Mouse (Mus musculus) neural tube, embryonic 10.5 days (tissue): ENCODE data around the gene Map1lc3a.

Experiments
- DNase-seq: peaks from one replicate; pipeline ENCODE4 v3.0.0-alpha.2; 2017; ENCODE audit warnings: low spot score; ENCODE audit errors: extremely low spot score

Gene Map1lc3a

GRCm38 (mm10) chr2:155276195-155276594 is at the start of gene Map1lc3a:
Gene Map1lc3a, plus strand, starts transcription at chr2:155276297.
- peak; percentile 95 for DNase-seq

GRCm38 (mm10) chr2:155235746-155236361 is 40.2 kb upstream of the Map1lc3a start:
- DNase-seq: peak; percentile 34

DNA sequence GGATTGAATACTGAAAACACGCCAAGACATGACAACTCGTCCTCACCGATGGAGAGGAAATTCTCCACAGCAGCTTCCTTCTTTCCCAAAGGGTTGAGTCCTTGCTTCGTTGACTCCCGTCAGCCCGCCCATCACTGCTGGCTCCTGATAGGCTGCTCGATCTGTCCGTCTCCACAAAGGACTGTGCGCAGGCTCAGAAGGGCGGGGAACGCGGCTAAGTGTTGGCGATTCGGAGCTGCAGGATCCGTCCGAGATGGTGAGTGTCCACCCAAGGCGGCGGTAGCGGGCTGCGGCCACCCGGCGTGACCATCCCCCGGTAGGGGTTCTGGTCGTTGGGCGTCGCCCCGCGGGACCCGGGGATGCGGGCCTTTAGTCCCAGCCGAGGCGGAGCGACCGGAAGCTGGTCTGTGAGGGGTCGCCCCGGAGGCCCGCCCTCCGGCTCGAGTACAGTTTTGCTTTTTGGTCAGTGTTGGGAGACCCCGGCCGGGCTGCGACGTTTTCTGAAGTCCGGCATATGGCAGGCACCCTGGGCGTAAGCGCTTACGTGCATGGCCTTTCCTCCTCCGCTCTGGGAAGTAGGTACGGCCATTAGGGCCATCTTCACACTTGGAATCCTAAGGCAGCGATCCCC is 39.6 kb upstream of the Map1lc3a start, which contains the start of gene Dynlrb1:
TSS of gene Dynlrb1 (plus strand) at position 172 of the 631 bp plus-strand sequence.
- peak; percentile 98 for DNase-seq

DNA sequence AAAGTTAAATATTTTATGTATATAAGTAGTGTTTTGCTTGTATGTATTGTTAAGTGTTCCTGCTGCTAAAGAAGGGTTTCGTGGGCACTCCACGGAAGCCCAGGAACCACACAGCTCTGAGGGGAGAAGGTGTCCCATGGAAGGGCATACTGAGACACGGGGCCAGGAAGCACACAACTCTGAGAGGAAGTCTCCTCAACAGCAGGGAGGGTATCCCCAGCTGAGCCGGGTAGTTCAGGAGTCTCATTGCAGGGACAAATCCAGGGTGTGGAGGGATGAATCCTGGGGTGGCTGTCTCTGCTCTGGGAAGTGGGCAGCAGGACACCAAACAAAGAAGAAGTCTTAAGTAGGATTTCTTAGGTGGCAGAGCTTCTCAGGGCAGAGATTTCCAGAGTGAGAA is 38.8 kb upstream of the Map1lc3a start:
- peak; percentile 14 for DNase-seq

DNA sequence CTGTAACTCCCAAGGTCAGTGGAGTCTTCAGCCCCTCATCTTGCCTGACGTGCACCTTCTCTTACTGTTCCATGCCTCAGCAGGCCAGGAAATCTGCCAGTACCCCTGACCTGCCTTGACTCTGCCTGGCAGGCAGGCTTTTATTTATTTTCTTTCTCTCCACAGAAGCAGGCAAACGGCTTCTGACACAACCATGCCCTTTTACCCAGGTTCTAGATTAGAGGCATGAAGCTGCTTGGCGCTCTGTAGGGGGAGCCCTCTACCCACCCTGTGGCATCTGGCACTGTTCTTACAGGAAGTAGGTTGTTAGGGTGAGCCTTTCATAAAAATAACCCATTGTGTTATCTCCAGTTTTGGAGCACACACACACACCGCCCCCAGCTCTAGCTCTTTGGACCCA is 35.2 kb upstream of the Map1lc3a start:
- no peak for DNase-seq

DNA sequence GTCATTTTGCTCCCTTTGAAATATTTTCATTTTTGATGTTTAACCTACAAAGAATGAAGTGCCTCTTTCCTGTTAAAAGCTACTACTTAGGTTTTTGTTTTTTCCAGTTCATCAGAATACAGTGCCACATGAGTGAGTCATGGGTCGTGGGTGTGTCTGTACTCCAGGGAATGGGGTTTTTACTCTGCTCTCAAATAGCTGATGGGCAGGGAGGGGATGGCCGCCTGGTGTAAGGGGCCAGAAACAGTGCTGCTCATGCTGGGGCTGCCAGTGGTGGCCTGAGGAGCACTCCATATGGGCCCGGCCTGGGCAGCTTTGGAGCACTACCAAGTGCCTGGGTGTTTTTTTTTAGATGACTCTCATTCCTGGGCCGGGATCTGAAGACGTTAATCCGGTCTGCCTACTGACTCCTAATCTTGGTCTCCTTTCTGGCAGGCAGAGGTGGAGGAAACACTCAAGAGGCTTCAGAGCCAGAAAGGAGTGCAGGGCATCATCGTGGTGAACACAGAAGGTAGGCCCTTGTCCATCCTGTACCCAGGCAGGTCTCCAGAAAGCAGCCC is 33.7 kb upstream of the Map1lc3a start:
- no peak for DNase-seq

DNA sequence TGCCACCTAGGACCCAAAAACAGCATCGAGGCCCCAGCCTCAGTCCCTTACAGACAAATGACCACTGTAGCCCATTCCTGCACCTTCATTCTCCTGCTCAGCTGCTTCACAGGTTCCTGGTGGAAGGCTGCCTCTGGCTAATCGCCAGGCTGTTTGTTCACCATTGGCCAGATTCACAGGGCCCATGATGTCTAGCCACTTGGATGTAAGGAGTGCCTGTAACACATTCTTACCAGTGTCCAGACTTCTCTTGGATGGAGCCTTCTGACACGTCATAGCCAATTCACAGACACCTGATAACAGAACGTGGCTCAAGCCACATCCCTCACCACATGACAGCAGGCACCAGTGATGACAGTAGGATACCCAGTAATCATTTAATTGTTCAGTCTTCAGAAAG is 29.9 kb upstream of the Map1lc3a start:
- no peak for DNase-seq

- no peak for DNase-seq
Measured at GRCm38 (mm10) chr2:155248206-155248605, 27.9 kb upstream of the Map1lc3a start.

- DNase-seq: no peak
Measured at GRCm38 (mm10) chr2:155248718-155249117, 27.4 kb upstream of the Map1lc3a start.

GRCm38 (mm10) chr2:155249588-155249987 is 26.5 kb upstream of the Map1lc3a start:
- DNase-seq: no peak

- DNase-seq: no peak
Measured at GRCm38 (mm10) chr2:155265526-155265925, 10.6 kb upstream of the Map1lc3a start.

DNA sequence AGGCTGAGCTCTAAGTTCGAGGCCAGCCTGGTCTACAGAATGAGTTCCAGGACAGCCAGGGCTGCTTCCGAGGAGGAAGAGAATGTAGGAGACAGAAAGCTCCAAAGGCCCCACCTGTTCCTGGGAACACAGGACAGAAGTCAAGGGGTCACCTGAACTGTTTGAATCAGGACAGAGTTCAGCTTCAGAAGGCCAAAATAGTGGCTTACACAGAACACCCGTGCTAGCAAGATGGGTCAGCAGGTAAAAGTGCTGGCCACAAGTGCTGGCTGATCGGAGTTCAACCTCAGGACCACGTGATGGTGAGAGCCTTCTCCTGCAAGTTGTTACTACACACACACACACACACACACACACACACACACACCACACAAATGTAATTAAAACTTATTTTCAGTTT is 9.2 kb upstream of the Map1lc3a start:
- DNase-seq: no peak

DNA sequence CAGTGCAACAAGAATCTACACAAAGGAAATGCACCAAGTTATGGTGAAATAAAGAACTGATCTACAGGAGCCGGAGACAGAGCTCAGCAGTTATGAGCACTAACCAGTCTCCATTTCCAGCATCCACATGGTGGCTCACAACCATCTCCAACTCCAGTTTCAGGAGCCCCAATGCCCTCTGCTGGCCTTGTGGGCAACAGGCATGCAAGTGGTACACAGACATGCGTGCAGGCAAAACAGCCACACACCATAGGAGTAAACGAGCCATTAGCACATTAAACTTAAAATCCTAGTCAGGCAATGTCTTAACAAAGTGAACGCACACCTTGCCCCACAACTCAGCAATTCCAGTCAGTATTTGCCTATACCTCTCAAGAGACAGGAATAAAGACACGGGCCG is 4.1 kb upstream of the Map1lc3a start:
- no peak for DNase-seq

- DNase-seq: no peak
Measured at GRCm38 (mm10) chr2:155272396-155273170, 3.5 kb upstream of the Map1lc3a start.

DNA sequence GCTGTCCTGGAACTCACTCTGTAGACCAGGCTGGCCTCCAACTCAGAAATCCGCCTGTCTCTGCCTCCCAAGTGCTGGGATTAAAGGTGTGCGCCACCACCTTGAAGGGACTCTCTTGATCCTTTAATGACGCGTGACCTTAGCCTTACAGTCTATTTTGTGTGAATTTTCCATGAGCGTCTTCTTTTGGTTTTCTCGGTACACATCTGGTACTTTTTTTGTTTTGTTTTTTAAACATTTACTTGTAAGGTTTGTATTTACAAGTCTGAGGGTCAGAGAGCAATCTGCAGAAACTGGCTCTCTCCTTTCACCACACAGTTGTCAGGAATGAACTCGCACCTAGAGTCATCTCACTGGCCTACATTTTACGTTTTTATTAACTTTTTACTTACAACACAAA is 2.5 kb upstream of the Map1lc3a start:
- DNase-seq: no peak

- no peak for DNase-seq
Measured at GRCm38 (mm10) chr2:155276621-155277175, 601 bp downstream of the Map1lc3a start.

DNA sequence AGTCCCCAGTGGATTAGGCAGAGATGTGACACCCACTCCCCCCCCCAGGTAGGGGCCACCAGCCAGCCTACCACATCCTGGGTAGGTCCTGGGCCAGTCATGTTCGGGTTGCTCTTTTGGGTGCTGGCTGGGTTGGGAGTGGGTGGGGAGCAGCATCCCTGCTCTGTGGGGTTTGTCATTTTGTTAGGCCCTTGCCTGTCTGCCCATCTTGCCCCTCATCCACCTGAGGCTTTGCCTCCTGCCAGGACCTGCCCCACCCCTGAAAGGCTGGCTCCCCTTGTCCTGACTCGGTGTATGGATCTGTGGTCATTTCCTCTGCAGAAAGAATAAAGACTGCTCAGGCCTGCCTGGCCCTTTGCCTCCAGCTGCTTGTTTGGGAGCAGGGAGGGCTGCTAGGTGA is 1.6 kb downstream of the Map1lc3a start:
- no peak for DNase-seq

DNA sequence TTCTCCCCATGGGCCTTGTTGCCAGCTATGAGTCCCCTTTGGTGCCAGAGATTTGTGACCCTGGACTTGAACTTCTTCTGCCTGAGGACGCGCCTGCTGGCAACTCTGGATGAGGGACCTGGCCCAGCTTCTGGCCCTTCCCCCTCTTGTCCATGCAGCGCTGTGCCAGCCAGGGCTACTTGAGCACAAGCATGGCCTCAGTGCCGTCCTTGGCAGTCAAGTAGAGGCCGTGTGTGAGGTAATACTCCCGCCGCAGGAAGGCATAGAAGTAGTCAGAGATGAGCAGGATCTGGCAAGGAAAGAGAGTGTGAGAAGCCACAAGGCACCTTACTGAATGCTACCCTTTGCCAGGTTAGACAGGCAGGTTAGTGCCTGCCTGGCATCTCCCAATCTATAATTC is 2.3 kb downstream of the Map1lc3a start:
- DNase-seq: no peak

GRCm38 (mm10) chr2:155279163-155279562 is 3.1 kb downstream of the Map1lc3a start:
- no peak for DNase-seq

- no peak for DNase-seq
Measured at GRCm38 (mm10) chr2:155280116-155280515, 4.0 kb downstream of the Map1lc3a start.

GRCm38 (mm10) chr2:155283793-155284192 is 7.7 kb downstream of the Map1lc3a start:
- no peak for DNase-seq

DNA sequence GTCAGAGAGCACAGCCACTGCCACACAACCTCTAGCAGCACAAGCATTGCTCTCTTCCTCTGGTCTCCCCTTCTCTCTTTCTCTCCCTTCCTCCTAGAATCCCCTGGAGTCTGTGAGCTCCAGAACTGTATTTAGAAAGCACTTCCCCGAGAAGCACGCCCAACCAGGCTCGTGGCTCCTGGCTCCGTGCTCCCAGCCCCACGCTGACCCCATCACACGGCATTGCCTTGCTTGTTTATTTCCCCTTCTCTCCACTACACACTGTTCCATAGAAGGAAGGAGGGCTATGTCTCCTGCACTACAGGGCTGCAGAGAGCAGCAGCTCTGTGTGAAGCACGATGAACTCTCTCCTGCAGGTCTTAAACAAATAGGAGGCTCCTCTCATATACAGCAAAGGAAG is 8.6 kb downstream of the Map1lc3a start:
- DNase-seq: no peak
